Mouse (Mus musculus): ENCODE data around the gene Nup210. TPM values are rescaled to one million over a fixed set of nuclear protein-coding genes. Genes with fewer than 3 reads are reported as not detected.
A peak's percentile ranks its signal among the peaks of the same experiment; 100 is the strongest.

Gene Nup210
- polyA plus RNA-seq, 1 experiment from 2014 or later: 21.2 TPM

- WGBS: 55% methylated on average over 5 of the region's 5 CpGs
- no peak for ATAC-seq (ENCODE audit: low FRiP score, low read depth)
- Histone ChIP-seq H3K4me3 (no peak overlapping the region), H3K9ac (no peak overlapping the region), H3K36me3 (peaks cover 27% of the 10 kb centered on the region), H3K4me2 (no peak overlapping the region), H3K4me1 (replicated peaks) (peaks cover 10% of the 10 kb centered on the region; the same call in 1 of the 2 replicates), H3K27ac (replicated peaks) (peak overlapping the region; percentile 45; the same call in 1 of the 2 replicates), H3K27me3 (no peaks in the 10 kb centered on the region), H3K9me3 (no peaks in the 10 kb centered on the region)
These were observed 69.2 kb downstream of the Nup210 start for GRCm38 (mm10) chr6:91047434-91047833.

GRCm38 (mm10) chr6:91046184-91046583 lies 70.4 kb downstream of the Nup210 start:
- Histone ChIP-seq H3K9ac (no peak overlapping the region), H3K4me1 (replicated peaks) (peaks cover 10% of the 10 kb centered on the region; the same call in 1 of the 2 replicates), H3K9me3 (no peaks in the 10 kb centered on the region), H3K27ac (replicated peaks) (no peak overlapping the region), H3K36me3 (peaks cover 27% of the 10 kb centered on the region), H3K4me2 (no peak overlapping the region), H3K4me3 (no peak overlapping the region), H3K27me3 (no peaks in the 10 kb centered on the region)
- ATAC-seq (ENCODE audit: low FRiP score, low read depth): no peak
- 59% methylated on average over 5 of the region's 5 CpGs for WGBS

- H3K4me3 ChIP-seq: no peak overlapping the region
- H3K9me3 ChIP-seq: no peaks in the 10 kb centered on the region
- no peak overlapping the region for H3K9ac ChIP-seq
- no peak for ATAC-seq (ENCODE audit: low FRiP score, low read depth)
- no peaks in the 10 kb centered on the region for H3K27me3 ChIP-seq
- peaks cover 20% of the 10 kb centered on the region for H3K36me3 ChIP-seq
- peak overlapping the region; percentile 0; the same call in 1 of the 2 replicates for H3K27ac ChIP-seq (replicated peaks)
- 51% methylated on average over 6 of the region's 6 CpGs for WGBS
- peaks cover 10% of the 10 kb centered on the region; the same call in 1 of the 2 replicates for H3K4me1 ChIP-seq (replicated peaks)
- H3K4me2 ChIP-seq: no peak overlapping the region
These were observed 71.8 kb downstream of the Nup210 start for GRCm38 (mm10) chr6:91044628-91045331.

GRCm38 (mm10) chr6:91041287-91041686 lies 75.3 kb downstream of the Nup210 start:
- ATAC-seq (ENCODE audit: low FRiP score, low read depth): no peak
- Histone ChIP-seq H3K27ac (replicated peaks) (no peak overlapping the region), H3K9me3 (no peaks in the 10 kb centered on the region), H3K4me3 (no peak overlapping the region), H3K9ac (no peak overlapping the region), H3K4me2 (no peak overlapping the region), H3K27me3 (no peaks in the 10 kb centered on the region), H3K36me3 (peaks cover 30% of the 10 kb centered on the region), H3K4me1 (replicated peaks) (peaks cover 6% of the 10 kb centered on the region; the same call in 1 of the 2 replicates)
- WGBS: 46% methylated on average over 5 of the region's 5 CpGs

- Histone ChIP-seq H3K9ac (no peak overlapping the region), H3K27me3 (no peaks in the 10 kb centered on the region), H3K4me3 (no peak overlapping the region), H3K4me1 (replicated peaks) (no peaks in the 10 kb centered on the region), H3K9me3 (no peaks in the 10 kb centered on the region), H3K4me2 (no peak overlapping the region), H3K27ac (replicated peaks) (no peak overlapping the region), H3K36me3 (peaks cover 18% of the 10 kb centered on the region)
- ATAC-seq (ENCODE audit: low FRiP score, low read depth): no peak
- WGBS: 89% methylated on average over 5 of the region's 5 CpGs
These were observed 88.4 kb downstream of the Nup210 start for GRCm38 (mm10) chr6:91028256-91028655.

GRCm38 (mm10) chr6:91020810-91021209 lies 95.8 kb downstream of the Nup210 start:
- no peak overlapping the region for H3K4me2 ChIP-seq
- H3K36me3 ChIP-seq: peaks cover 4% of the 10 kb centered on the region; the same call in 1 of the 2 replicates
- H3K27me3 ChIP-seq: no peaks in the 10 kb centered on the region
- no peak overlapping the region for H3K9ac ChIP-seq
- peaks cover 12% of the 10 kb centered on the region for H3K4me1 ChIP-seq (replicated peaks)
- no peaks in the 10 kb centered on the region for H3K9me3 ChIP-seq
- H3K4me3 ChIP-seq: no peak overlapping the region
- WGBS: 62% methylated on average over 7 of the region's 7 CpGs
- ATAC-seq (ENCODE audit: low FRiP score, low read depth): peak; percentile 63
- peak overlapping the region; percentile 60 for H3K27ac ChIP-seq (replicated peaks)

- Histone ChIP-seq H3K9me3 (no peaks in the 10 kb centered on the region), H3K9ac (no peak overlapping the region), H3K4me2 (no peak overlapping the region), H3K4me3 (no peak overlapping the region), H3K27ac (replicated peaks) (no peak overlapping the region), H3K36me3 (peaks cover 8% of the 10 kb centered on the region; the same call in 1 of the 2 replicates), H3K27me3 (no peaks in the 10 kb centered on the region), H3K4me1 (replicated peaks) (peaks cover 12% of the 10 kb centered on the region)
- no peak for ATAC-seq (ENCODE audit: low FRiP score, low read depth)
- WGBS: 81% methylated on average over 7 of the region's 7 CpGs
These were observed 99.9 kb downstream of the Nup210 start for GRCm38 (mm10) chr6:91016600-91017230.

- WGBS: 64% methylated on average over 9 of the region's 9 CpGs
- H3K27me3 ChIP-seq: no peaks in the 10 kb centered on the region
- H3K36me3 ChIP-seq: peaks cover 8% of the 10 kb centered on the region; the same call in 1 of the 2 replicates
- no peak overlapping the region for H3K9ac ChIP-seq
- no peaks in the 10 kb centered on the region for H3K4me1 ChIP-seq (replicated peaks)
- H3K27ac ChIP-seq (replicated peaks): no peak overlapping the region
- no peak for ATAC-seq (ENCODE audit: low FRiP score, low read depth)
- no peak overlapping the region for H3K4me3 ChIP-seq
- no peaks in the 10 kb centered on the region for H3K9me3 ChIP-seq
- H3K4me2 ChIP-seq: no peak overlapping the region
These were observed 102.3 kb downstream of the Nup210 start for GRCm38 (mm10) chr6:91014198-91014958.

GRCm38 (mm10) chr6:91012458-91012857 lies 104.2 kb downstream of the Nup210 start:
- no peak overlapping the region for H3K27ac ChIP-seq (replicated peaks)
- no peaks in the 10 kb centered on the region for H3K27me3 ChIP-seq
- 81% methylated on average over 3 of the region's 3 CpGs for WGBS
- no peak overlapping the region for H3K4me3 ChIP-seq
- H3K4me2 ChIP-seq: no peak overlapping the region
- H3K9ac ChIP-seq: no peak overlapping the region
- no peaks in the 10 kb centered on the region for H3K4me1 ChIP-seq (replicated peaks)
- no peak for ATAC-seq (ENCODE audit: low FRiP score, low read depth)
- no peaks in the 10 kb centered on the region for H3K9me3 ChIP-seq
- H3K36me3 ChIP-seq: peaks cover 8% of the 10 kb centered on the region; the same call in 1 of the 2 replicates

- H3K9me3 ChIP-seq: no peaks in the 10 kb centered on the region
- H3K27ac ChIP-seq (replicated peaks): no peak overlapping the region
- H3K4me2 ChIP-seq: no peak overlapping the region
- WGBS: 77% methylated on average over 4 of the region's 4 CpGs
- ATAC-seq (ENCODE audit: low FRiP score, low read depth): no peak
- no peak overlapping the region for H3K4me3 ChIP-seq
- H3K4me1 ChIP-seq (replicated peaks): no peaks in the 10 kb centered on the region
- no peaks in the 10 kb centered on the region for H3K27me3 ChIP-seq
- H3K36me3 ChIP-seq: peaks cover 8% of the 10 kb centered on the region; the same call in 1 of the 2 replicates
- H3K9ac ChIP-seq: no peak overlapping the region
These were observed 105.1 kb downstream of the Nup210 start for GRCm38 (mm10) chr6:91011568-91011967.

- Histone ChIP-seq H3K4me2 (no peak overlapping the region), H3K9me3 (no peaks in the 10 kb centered on the region), H3K9ac (no peak overlapping the region), H3K4me1 (replicated peaks) (no peaks in the 10 kb centered on the region), H3K27ac (replicated peaks) (no peak overlapping the region), H3K36me3 (no peaks in the 10 kb centered on the region), H3K4me3 (no peak overlapping the region), H3K27me3 (no peaks in the 10 kb centered on the region)
- ATAC-seq (ENCODE audit: low FRiP score, low read depth): no peak
- WGBS: 89% methylated on average over 3 of the region's 3 CpGs
These were observed 108.3 kb downstream of the Nup210 start for GRCm38 (mm10) chr6:91008284-91008830.
